Mouse (Mus musculus) splenic B cell, adult 2 months (primary cell): ENCODE measurements around the gene Mtrf1.

Source experiments
- DNase-seq: peaks from one replicate; pipeline ENCODE4 v3.0.0-alpha.2; 2011; ENCODE audit warnings: low read depth, low spot score
- H3K27me3 ChIP-seq: 2 replicates; pipeline ENCODE4 v1.6.1; 2012; ENCODE audit warnings: mild to moderate bottlenecking, low read length, moderate library complexity, mixed read lengths; ENCODE audit not compliant: control insufficient read depth, poor library complexity, insufficient read depth, severe bottlenecking
- H3K36me3 ChIP-seq: 2 replicates; pipeline ENCODE4 v1.6.1; 2012; ENCODE audit warnings: mild to moderate bottlenecking, low read length, moderate library complexity, mixed read lengths; ENCODE audit not compliant: control insufficient read depth, poor library complexity, insufficient read depth, severe bottlenecking

Gene Mtrf1

GRCm38 (mm10) chr14:79397321-79398122 is at the start of gene Mtrf1:
Gene Mtrf1, plus strand, starts transcription at chr14:79397772.
- peak; percentile 77 for DNase-seq
- peaks cover 2% of the 10 kb centered on the region; the same call in 1 of the 2 replicates for H3K36me3 ChIP-seq
- no peaks in the 10 kb centered on the region for H3K27me3 ChIP-seq

- Histone ChIP-seq H3K27me3 (no peaks in the 10 kb centered on the region), H3K36me3 (peaks cover 7% of the 10 kb centered on the region; the same call in 1 of the 2 replicates)
- no peak for DNase-seq
Measured at GRCm38 (mm10) chr14:79358055-79358454, 39.5 kb upstream of the Mtrf1 start.

GRCm38 (mm10) chr14:79377041-79377440 is 20.5 kb upstream of the Mtrf1 start:
- no peaks in the 10 kb centered on the region for H3K27me3 ChIP-seq
- H3K36me3 ChIP-seq, result peaks cover 9% of the 10 kb centered on the region
- DNase-seq, result no peak

- DNase-seq, result no peak
- Histone ChIP-seq H3K36me3 (0 out of 2 replicates have a peak, but pooled peaks cover 2% of the 10 kb centered on the region), H3K27me3 (no peaks in the 10 kb centered on the region)
Measured at GRCm38 (mm10) chr14:79383120-79383519, 14.5 kb upstream of the Mtrf1 start.

- DNase-seq, result no peak
- H3K36me3 ChIP-seq, result no peaks in the 10 kb centered on the region
- H3K27me3 ChIP-seq, result no peaks in the 10 kb centered on the region
Measured at GRCm38 (mm10) chr14:79388304-79388703, 9.3 kb upstream of the Mtrf1 start.

GRCm38 (mm10) chr14:79389438-79390264 is 7.9 kb upstream of the Mtrf1 start:
- no peaks in the 10 kb centered on the region for H3K27me3 ChIP-seq
- peak; percentile 13 for DNase-seq
- H3K36me3 ChIP-seq, result no peaks in the 10 kb centered on the region

GRCm38 (mm10) chr14:79390265-79390926 is 7.2 kb upstream of the Mtrf1 start, which contains the start of gene Naa16:
Gene Naa16, minus strand, starts transcription at chr14:79390778.
- H3K27me3 ChIP-seq, result no peaks in the 10 kb centered on the region
- DNase-seq, result peak; percentile 96
- no peaks in the 10 kb centered on the region for H3K36me3 ChIP-seq

GRCm38 (mm10) chr14:79393289-79393688 is 4.3 kb upstream of the Mtrf1 start:
- H3K27me3 ChIP-seq, result no peaks in the 10 kb centered on the region
- peak; percentile 15 for DNase-seq
- no peaks in the 10 kb centered on the region for H3K36me3 ChIP-seq

- H3K27me3 ChIP-seq, result no peaks in the 10 kb centered on the region
- H3K36me3 ChIP-seq, result no peaks in the 10 kb centered on the region
- DNase-seq, result peak; percentile 85
Measured at GRCm38 (mm10) chr14:79394564-79394963, 3.0 kb upstream of the Mtrf1 start.

- 0 out of 2 replicates have a peak, but pooled peaks cover 2% of the 10 kb centered on the region for H3K27me3 ChIP-seq
- no peaks in the 10 kb centered on the region for H3K36me3 ChIP-seq
- DNase-seq, result no peak
Measured at GRCm38 (mm10) chr14:79407641-79408040, 10.1 kb downstream of the Mtrf1 start.

GRCm38 (mm10) chr14:79409278-79409830 is 11.8 kb downstream of the Mtrf1 start:
- no peak for DNase-seq
- Histone ChIP-seq H3K36me3 (no peaks in the 10 kb centered on the region; the same call in 1 of the 2 replicates), H3K27me3 (0 out of 2 replicates have a peak, but pooled peaks cover 2% of the 10 kb centered on the region)

GRCm38 (mm10) chr14:79410662-79411061 is 13.1 kb downstream of the Mtrf1 start:
- Histone ChIP-seq H3K27me3 (0 out of 2 replicates have a peak, but pooled peaks cover 2% of the 10 kb centered on the region), H3K36me3 (no peaks in the 10 kb centered on the region; the same call in 1 of the 2 replicates)
- no peak for DNase-seq

GRCm38 (mm10) chr14:79413121-79413520 is 15.5 kb downstream of the Mtrf1 start:
- DNase-seq, result no peak
- no peaks in the 10 kb centered on the region; the same call in 1 of the 2 replicates for H3K36me3 ChIP-seq

GRCm38 (mm10) chr14:79420083-79420685 is 22.6 kb downstream of the Mtrf1 start:
- H3K36me3 ChIP-seq, result peaks cover 1% of the 10 kb centered on the region; the same call in 1 of the 2 replicates
- H3K27me3 ChIP-seq, result no peaks in the 10 kb centered on the region
- no peak for DNase-seq

More at GRCm38 (mm10) chr14:79413121-79413520, 15.5 kb downstream of the Mtrf1 start:
- H3K27me3 ChIP-seq, result no peaks in the 10 kb centered on the region
